11 mouse cellular contexts compared by ENCODE assay signal in genomic region chr14:103732626-103733025, GRCm38 (mm10).
DNase-seq lines count a peak whose midpoint lies in the region; ATAC-seq and TF ChIP-seq lines count a peak whose summit lies in the region.
"Had no signal": no experiment of that assay in that cellular context is flagged by ENCODE, and none has a peak within 500 bp of the region (broad histone marks: within the 10 kb centered on the region; RNA-seq: fewer than 3 reads in every experiment).

No protein-coding gene starts in this region.

- H3K9me3 ChIP-seq in intestine, postnatal 0 days (ENCODE audit: control insufficient read depth) = no peaks in the 10 kb centered on the region
- H3K9me3 ChIP-seq in intestine, embryonic 15.5 days = no peaks in the 10 kb centered on the region
- H3K9me3 ChIP-seq in midbrain, embryonic 11.5 days (ENCODE audit: control insufficient read depth, low read length) = no peaks in the 10 kb centered on the region
- no peaks in the 10 kb centered on the region for H3K9me3 ChIP-seq in midbrain, embryonic 10.5 days (replicated peaks)
- no peaks in the 10 kb centered on the region for H3K9me3 ChIP-seq in ES-E14 (ENCODE audit: control insufficient read depth, insufficient read depth, low read depth, low read length)
- H3K9me3 ChIP-seq: neural tube, embryonic 15.5 days had no signal

- DNase-seq in midbrain, embryonic 11.5 days (ENCODE audit: low spot score, missing footprints) = peak; percentile 47
- no peak for DNase-seq in midbrain, embryonic 10.5 days (ENCODE audit: low spot score)
- no peak for DNase-seq in ES-E14 (ENCODE audit: low read depth, low spot score)
- DNase-seq in adrenal gland, adult 8-10 months = no peak
- no peak for DNase-seq in cerebellum, postnatal 14 days
- DNase-seq: adrenal gland, adult 2 months had no signal

- 52% methylated on average over 1 of the region's 1 CpGs for WGBS in intestine, postnatal 0 days
- 67% methylated on average over 1 of the region's 1 CpGs for WGBS in intestine, embryonic 15.5 days
- whole genome bisulfite sequencing in midbrain, embryonic 11.5 days = 55% methylated on average over 1 of the region's 1 CpGs
- 64% methylated on average over 1 of the region's 1 CpGs for WGBS in midbrain, embryonic 10.5 days

- no peak overlapping the region for H3K9ac ChIP-seq in intestine, postnatal 0 days (ENCODE audit: low read depth, low read length)
- no peak overlapping the region for H3K9ac ChIP-seq in intestine, embryonic 15.5 days
- H3K9ac ChIP-seq in midbrain, embryonic 11.5 days (ENCODE audit: low read length) = no peak overlapping the region
- H3K9ac ChIP-seq in ES-E14 (ENCODE audit: insufficient read depth, low read depth, low read length, poor library complexity, severe bottlenecking) = no peak overlapping the region
- H3K9ac ChIP-seq: neural tube, embryonic 15.5 days had no signal

- in situ Hi-C loops in ES-E14 (cut with MboI; ENCODE audit: low sequenced_read_pairs in 2 of 2, unreplicated experiment in 2 of 2) = no loop called here

- no peak overlapping the region for H3K4me2 ChIP-seq in intestine, postnatal 0 days (replicated peaks; ENCODE audit: low read depth)
- H3K4me2 ChIP-seq in intestine, embryonic 15.5 days (replicated peaks) = no peak overlapping the region
- H3K4me2 ChIP-seq in midbrain, embryonic 11.5 days = no peak overlapping the region
- H3K4me2 ChIP-seq: neural tube, embryonic 15.5 days had no signal

- TF ChIP-seq CTCF in intestine, postnatal 0 days (IDR thresholded peaks at IDR 0.05; ENCODE audit: low read depth) = peak; percentile 42

- H3K4me1 ChIP-seq in intestine, postnatal 0 days (replicated peaks; ENCODE audit: control insufficient read depth, insufficient read depth, low read length) = no peaks in the 10 kb centered on the region
- H3K4me1 ChIP-seq in intestine, embryonic 15.5 days (replicated peaks) = no peaks in the 10 kb centered on the region
- H3K4me1 ChIP-seq in midbrain, embryonic 11.5 days (ENCODE audit: control insufficient read depth, insufficient read depth, low read length) = no peaks in the 10 kb centered on the region
- H3K4me1 ChIP-seq in midbrain, embryonic 10.5 days = no peaks in the 10 kb centered on the region
- H3K4me1 ChIP-seq in ES-E14 (ENCODE audit: control insufficient read depth in 2 of 2, insufficient read depth in 2 of 2, low read length in 2 of 2, poor library complexity in 1 of 2) = peaks cover 2 to 3% of the 10 kb centered on the region in 2 experiments; a peak in 2 of 4 replicates
- H3K4me1 ChIP-seq: neural tube, embryonic 15.5 days had no signal

- no peak overlapping the region for H3K4me3 ChIP-seq in intestine, postnatal 0 days (ENCODE audit: low read depth, low read length)
- no peak overlapping the region for H3K4me3 ChIP-seq in intestine, embryonic 15.5 days (replicated peaks)
- no peak overlapping the region for H3K4me3 ChIP-seq in midbrain, embryonic 11.5 days (ENCODE audit: low read depth, low read length)
- no peak overlapping the region for H3K4me3 ChIP-seq in midbrain, embryonic 10.5 days
- no peak overlapping the region for H3K4me3 ChIP-seq in ES-E14 (ENCODE audit: insufficient read depth in 1 of 2, low read depth in 1 of 2, low read length in 2 of 2, poor library complexity in 1 of 2, severe bottlenecking in 1 of 2)
- H3K4me3 ChIP-seq: neural tube, embryonic 15.5 days had no signal

- no peaks in the 10 kb centered on the region for H3K27me3 ChIP-seq in intestine, postnatal 0 days (replicated peaks; ENCODE audit: control insufficient read depth, insufficient read depth, low read length)
- H3K27me3 ChIP-seq in intestine, embryonic 15.5 days (replicated peaks) = no peaks in the 10 kb centered on the region
- no peaks in the 10 kb centered on the region for H3K27me3 ChIP-seq in midbrain, embryonic 11.5 days (ENCODE audit: control insufficient read depth, insufficient read depth, low read length)
- no peaks in the 10 kb centered on the region for H3K27me3 ChIP-seq in midbrain, embryonic 10.5 days (ENCODE audit: low read depth, poor library complexity, severe bottlenecking)
- H3K27me3 ChIP-seq: neural tube, embryonic 15.5 days had no signal

- no peak for ATAC-seq in intestine, postnatal 0 days
- ATAC-seq in intestine, embryonic 15.5 days = no peak
- ATAC-seq in midbrain, embryonic 11.5 days (ENCODE audit: low FRiP score) = no peak
- ATAC-seq in megakaryocyte, adult 5-6 weeks (ENCODE audit: poor library complexity, severe bottlenecking) = peak; percentile 63; the same call in 1 of the 2 replicates
- ATAC-seq: hindbrain, embryonic 16.5 days had no signal

- no peak overlapping the region for H3K27ac ChIP-seq in intestine, postnatal 0 days (ENCODE audit: low read depth, low read length)
- H3K27ac ChIP-seq in intestine, embryonic 15.5 days = no peak overlapping the region
- no peak overlapping the region for H3K27ac ChIP-seq in midbrain, embryonic 11.5 days (ENCODE audit: low read depth, low read length)
- H3K27ac ChIP-seq in midbrain, embryonic 10.5 days (replicated peaks) = no peak overlapping the region
- no peak overlapping the region for H3K27ac ChIP-seq in ES-E14 (ENCODE audit: insufficient read depth, low read depth, low read length, poor library complexity, severe bottlenecking)
- H3K27ac ChIP-seq: neural tube, embryonic 15.5 days had no signal

- no peaks in the 10 kb centered on the region for H3K36me3 ChIP-seq in intestine, postnatal 0 days (ENCODE audit: control insufficient read depth, insufficient read depth)
- H3K36me3 ChIP-seq in intestine, embryonic 15.5 days = no peaks in the 10 kb centered on the region
- no peaks in the 10 kb centered on the region for H3K36me3 ChIP-seq in midbrain, embryonic 11.5 days (ENCODE audit: control insufficient read depth, insufficient read depth, low read length)
- no peaks in the 10 kb centered on the region for H3K36me3 ChIP-seq in midbrain, embryonic 10.5 days
- H3K36me3 ChIP-seq in ES-E14 (ENCODE audit: control insufficient read depth, insufficient read depth, low read length, poor library complexity, severe bottlenecking) = no peaks in the 10 kb centered on the region
- H3K36me3 ChIP-seq: neural tube, embryonic 15.5 days had no signal

TF ChIP-seq in ES-E14, 5 proteins besides CTCF, POLR2A, EP300 and RAD21:
- TF ChIP-seq HCFC1 (IDR thresholded peaks at IDR 0.05; ENCODE audit: borderline replicate concordance, insufficient read depth, low read length) (no peak), ZC3H11A (IDR thresholded peaks at IDR 0.05; ENCODE audit: borderline replicate concordance, low read depth, low read length) (peak; percentile 31; the same call in 1 of the 2 replicates), MAFK (IDR thresholded peaks at IDR 0.05; ENCODE audit: insufficient read depth, low read depth, low read length) (no peak), CHD2 (IDR thresholded peaks at IDR 0.05; ENCODE audit: low read depth, low read length) (no peak)
